Mouse (Mus musculus): Measurements from ENCODE around the gene Prkar1a.

DNA sequence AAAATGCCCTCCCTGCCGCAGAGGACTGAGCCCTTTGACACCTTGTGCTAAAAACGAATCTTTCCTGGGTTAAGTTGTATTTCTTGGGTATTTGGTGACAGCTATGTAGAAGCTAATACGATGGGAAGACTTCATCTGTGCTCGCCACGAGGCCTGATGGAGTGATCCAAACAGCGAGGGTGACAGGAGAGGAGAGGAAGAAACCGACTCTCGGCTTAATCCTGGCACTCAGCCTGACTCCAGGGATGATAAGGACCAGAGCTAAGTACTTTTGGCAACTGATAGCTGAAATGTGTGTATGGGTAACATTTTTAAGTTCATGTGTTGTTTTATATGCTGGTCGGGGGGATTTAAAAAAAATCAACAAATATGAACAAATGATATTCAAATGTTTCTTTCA lies 31.7 kb downstream of the Prkar1a start:
- TF ChIP-seq GATA1 (IDR thresholded peaks at IDR 0.05; ENCODE audit: borderline replicate concordance, low read length) (no peak), FLI1 (IDR thresholded peaks at IDR 0.05; ENCODE audit: low read length) (no peak)

All from megakaryocyte, embryonic 14.5 days (primary cell).